Comparison of ENCODE assay signal across 8 mouse cellular contexts in the genomic region with DNA sequence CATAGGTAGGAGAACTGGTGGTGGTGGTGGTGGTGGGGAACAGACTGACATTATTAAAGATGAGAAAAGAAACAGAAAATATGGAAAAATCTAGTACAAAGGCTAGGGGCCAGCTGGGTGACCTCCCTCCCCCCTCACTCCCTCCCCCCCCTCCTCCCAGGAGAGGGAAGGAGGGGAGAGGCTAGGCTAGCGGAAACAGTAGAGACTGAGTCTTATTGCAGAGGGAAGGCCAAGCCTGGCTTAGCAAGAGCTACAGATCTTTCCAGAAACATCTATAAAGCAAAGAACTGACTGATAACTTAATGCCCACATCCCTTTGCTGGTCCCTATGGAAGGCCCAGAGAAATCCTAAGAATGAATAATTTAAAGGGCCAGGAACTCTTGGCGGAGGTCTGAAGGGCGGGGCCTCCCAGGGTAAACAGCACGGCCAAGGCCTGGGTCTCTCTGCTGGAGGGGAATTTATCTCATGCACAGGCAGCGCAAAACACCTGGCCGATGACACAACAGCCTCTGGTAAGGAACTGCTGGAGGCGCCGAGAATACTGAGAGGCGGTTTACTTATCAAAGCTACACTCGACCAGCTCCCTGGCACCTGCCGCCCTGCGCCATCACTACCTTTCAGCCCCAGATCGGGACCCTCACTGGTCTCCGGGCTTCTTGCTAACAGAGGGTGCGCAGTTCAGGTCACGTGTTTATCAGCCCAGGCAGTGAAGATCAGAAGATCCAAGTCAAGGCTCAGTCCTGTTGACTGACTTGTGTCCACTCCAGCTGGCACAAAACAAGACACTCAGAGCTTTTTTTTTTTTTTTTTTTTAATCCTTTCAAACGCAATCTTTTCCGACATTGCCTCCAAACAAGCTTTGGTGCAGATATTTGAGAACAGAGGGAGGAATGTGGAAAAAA. TPM values are rescaled to one million over a fixed set of nuclear protein-coding genes. Genes with fewer than 3 reads are reported as not detected.
DNase-seq lines count a peak whose midpoint lies in the region.

No protein-coding gene starts in this region.

- peaks cover 56% of the 10 kb centered on the region for H3K4me1 ChIP-seq in hindbrain, embryonic 10.5 days (replicated peaks)
- peaks cover 41% of the 10 kb centered on the region for H3K4me1 ChIP-seq in midbrain, embryonic 10.5 days

- peaks cover 28% of the 10 kb centered on the region for H3K27me3 ChIP-seq in hindbrain, embryonic 10.5 days (ENCODE audit: insufficient read depth, poor library complexity, severe bottlenecking)
- H3K27me3 ChIP-seq in midbrain, embryonic 10.5 days (ENCODE audit: low read depth, poor library complexity, severe bottlenecking): peaks cover 26% of the 10 kb centered on the region

- H3K27ac ChIP-seq in hindbrain, embryonic 10.5 days: peak overlapping the region; percentile 66
- peak overlapping the region; percentile 29 for H3K27ac ChIP-seq in midbrain, embryonic 10.5 days (replicated peaks)

- H3K9me3 ChIP-seq in hindbrain, embryonic 10.5 days: no peaks in the 10 kb centered on the region
- H3K9me3 ChIP-seq in midbrain, embryonic 10.5 days (replicated peaks): no peaks in the 10 kb centered on the region

- H3K36me3 ChIP-seq in hindbrain, embryonic 10.5 days: peaks cover 37% of the 10 kb centered on the region
- peaks cover 39% of the 10 kb centered on the region for H3K36me3 ChIP-seq in midbrain, embryonic 10.5 days

- WGBS in hindbrain, embryonic 10.5 days: 12% methylated on average over 18 of the region's 18 CpGs
- 10% methylated on average over 18 of the region's 18 CpGs for WGBS in midbrain, embryonic 10.5 days

- peak overlapping the region; percentile 26 for H3K4me3 ChIP-seq in hindbrain, embryonic 10.5 days
- peak overlapping the region; percentile 18 for H3K4me3 ChIP-seq in midbrain, embryonic 10.5 days

- DNase-seq in gastrocnemius, postnatal 25 days: peak; percentile 42
- DNase-seq in gastrocnemius, postnatal 10 days: no peak
- DNase-seq in ES-CJ7 (ENCODE audit: low read depth, low spot score): peak; percentile 74
- DNase-seq in hindbrain, embryonic 10.5 days (ENCODE audit: low spot score): peak; percentile 30
- DNase-seq in midbrain, embryonic 10.5 days (ENCODE audit: low spot score): peak; percentile 38
- DNase-seq in right cerebral cortex, adult 18-20 months: no peak
- no peak for DNase-seq in right cerebral cortex, adult 2 months (ENCODE audit: low spot score in 2 of 2)
- DNase-seq in adrenal gland, postnatal 25 days: no peak

RNA-seq across cellular contexts. Expression of a gene that starts 4.4 kb away (rescaled TPM):
- 1 to 10 TPM in 1 of 2 experiments, under 1 TPM in 1; 0.36 to 1.5 TPM for total RNA-seq in gastrocnemius, postnatal 25 days (2021)
- under 1 TPM; 0.42 to 0.61 TPM for total RNA-seq in gastrocnemius, postnatal 10 days (2021)
- polyA plus RNA-seq in hindbrain, embryonic 10.5 days (2016; fragmentation: Nextera tagmentation; extraction: Ambion mirVana): 0.42 and 0.67 TPM in 2 replicates
- 0.36 and 0.48 TPM in 2 replicates for polyA plus RNA-seq in midbrain, embryonic 10.5 days (2016; fragmentation: Nextera tagmentation; extraction: Ambion mirVana)
- 4.9 and 5.7 TPM in 2 replicates for total RNA-seq in adrenal gland, postnatal 25 days (2021)

RNA-seq across cellular contexts. Expression of a gene that starts 8.8 kb away (rescaled TPM):
- total RNA-seq in gastrocnemius, postnatal 25 days (2021): 1 to 10 TPM; 1.8 to 2.7 TPM
- total RNA-seq in gastrocnemius, postnatal 10 days (2021): 1 to 10 TPM; 2.1 to 4.0 TPM
- polyA plus RNA-seq in hindbrain, embryonic 10.5 days (2016; fragmentation: Nextera tagmentation; extraction: Ambion mirVana): 7.1 and 7.8 TPM in 2 replicates
- 7.7 and 7.8 TPM in 2 replicates for polyA plus RNA-seq in midbrain, embryonic 10.5 days (2016; fragmentation: Nextera tagmentation; extraction: Ambion mirVana)
- total RNA-seq in adrenal gland, postnatal 25 days (2021): 10.0 and 14.0 TPM in 2 replicates

RNA-seq across cellular contexts. Expression of a gene that starts 20.9 kb away (rescaled TPM):
- total RNA-seq in gastrocnemius, postnatal 25 days (2021): 1 to 10 TPM; 2.9 to 3.9 TPM
- total RNA-seq in gastrocnemius, postnatal 10 days (2021): 1 to 10 TPM; 4.1 to 7.7 TPM
- 14.1 and 14.9 TPM in 2 replicates for polyA plus RNA-seq in hindbrain, embryonic 10.5 days (2016; fragmentation: Nextera tagmentation; extraction: Ambion mirVana)
- polyA plus RNA-seq in midbrain, embryonic 10.5 days (2016; fragmentation: Nextera tagmentation; extraction: Ambion mirVana): 14.0 and 15.4 TPM in 2 replicates
- total RNA-seq in adrenal gland, postnatal 25 days (2021): 13.4 and 18.2 TPM in 2 replicates

RNA-seq across cellular contexts. Expression of a gene that starts 21.0 kb away (rescaled TPM):
- total RNA-seq in gastrocnemius, postnatal 25 days (2021): 10 to 100 TPM; 13.9 to 15.4 TPM
- total RNA-seq in gastrocnemius, postnatal 10 days (2021): 10 to 100 TPM; 15.9 to 17.7 TPM
- 35.3 and 39.7 TPM in 2 replicates for polyA plus RNA-seq in hindbrain, embryonic 10.5 days (2016; fragmentation: Nextera tagmentation; extraction: Ambion mirVana)
- polyA plus RNA-seq in midbrain, embryonic 10.5 days (2016; fragmentation: Nextera tagmentation; extraction: Ambion mirVana): 27.2 and 32.7 TPM in 2 replicates
- total RNA-seq in adrenal gland, postnatal 25 days (2021): 19.3 and 35.7 TPM in 2 replicates

RNA-seq across cellular contexts. Expression of a gene that starts 21.1 kb away (rescaled TPM):
- under 1 TPM; 0.16 to 0.18 TPM for total RNA-seq in gastrocnemius, postnatal 25 days (2021)
- under 1 TPM; 0.33 to 0.70 TPM for total RNA-seq in gastrocnemius, postnatal 10 days (2021)
- 0.30 TPM in 2 replicates for polyA plus RNA-seq in hindbrain, embryonic 10.5 days (2016; fragmentation: Nextera tagmentation; extraction: Ambion mirVana)
- polyA plus RNA-seq in midbrain, embryonic 10.5 days (2016; fragmentation: Nextera tagmentation; extraction: Ambion mirVana): 0.25 and 0.28 TPM in 2 replicates
- total RNA-seq in adrenal gland, postnatal 25 days (2021): 1.0 and 2.2 TPM in 2 replicates

Comparison
In these comparisons a context has a peak if more than half of its experiments do, and no peak if none do; other contexts are left out.
1. DNase-seq: peak in gastrocnemius, postnatal 25 days (single experiment), ES-CJ7 (single experiment), hindbrain, embryonic 10.5 days (single experiment) and midbrain, embryonic 10.5 days (single experiment); none in gastrocnemius, postnatal 10 days (single experiment), right cerebral cortex, adult 18-20 months (single experiment), right cerebral cortex, adult 2 months (0 of 2) and adrenal gland, postnatal 25 days (single experiment).